Mouse (Mus musculus) forebrain, embryonic 16.5 days (tissue): ENCODE data around the gene Vps54. TPM values are rescaled to one million over a fixed set of nuclear protein-coding genes. Genes with fewer than 3 reads are reported as not detected.

Experiments
- microRNA counts: library from miRNA; unstranded; fragments of <30 nt; microRNA quantifications from one replicate; lab custom pipeline; 2016
- microRNA-seq: library from miRNA; unstranded; fragments of <30 nt; microRNA quantifications from one replicate; pipeline ENCODE4, GENCODE M21; 2017
- polyA plus RNA-seq: library from polyadenylated mRNA; unstranded; fragments of >200 nt; fragmentation: Nextera tagmentation; extraction: Ambion mirVana; gene quantifications from 2 replicates; pipeline ENCODE4 v1.2.1, GENCODE M21; 2015

Gene Vps54
- polyA plus RNA-seq, 1 experiment from 2014 or later, result 11.1 TPM

MicroRNAs within 50 kb of the gene (microRNA counts, 519-probe panel; counts per million panel counts)
- microRNA mmu-miR-1933-3p (lab: Ali Mortazavi, UCI) (1,525 counts per million, percentile 14 among the panel's probes with 10 or more counts), microRNA mmu-miR-1933-5p (lab: Ali Mortazavi, UCI) (965 counts per million, percentile 7 among the panel's probes with 10 or more counts)

Small RNAs within 50 kb of the gene (microRNA-seq; reads per million reads assigned to microRNA genes)
- gene Mir1933, result 0.62 reads per million

Other genes with a start within 250 kb of the Vps54 start
- 114 and 128 TPM in 2 replicates for gene Peli1, start 148.0 kb upstream of the Vps54 start, polyA plus RNA-seq
- 53.7 and 61.6 TPM in 2 replicates for gene Ugp2, start 131.9 kb downstream of the Vps54 start, polyA plus RNA-seq